Mouse (Mus musculus): Measurements from ENCODE around the gene Cdc14a. TPM values are rescaled to one million over a fixed set of nuclear protein-coding genes. Genes with fewer than 3 reads are reported as not detected.

Cdc14a gene
- polyA plus RNA-seq, 1 experiment from 2014 or later, result 15.3 TPM

GRCm38 (mm10) chr3:116441518-116442205 lies 17.8 kb upstream of the Cdc14a start:
- WGBS, result 92% methylated on average over 15 of the region's 15 CpGs
- Histone ChIP-seq H3K27me3 (ENCODE audit: control insufficient read depth, insufficient read depth, low read length) (no peaks in the 10 kb centered on the region), H3K9ac (replicated peaks; ENCODE audit: low read length) (no peak overlapping the region), H3K4me3 (ENCODE audit: low read depth, low read length) (no peak overlapping the region), H3K27ac (replicated peaks; ENCODE audit: low read depth, low read length) (no peak overlapping the region), H3K4me1 (ENCODE audit: control insufficient read depth, insufficient read depth, low read length) (no peaks in the 10 kb centered on the region), H3K9me3 (replicated peaks; ENCODE audit: control insufficient read depth, low read length) (no peaks in the 10 kb centered on the region), H3K36me3 (replicated peaks; ENCODE audit: control insufficient read depth, insufficient read depth, low read depth, low read length) (no peaks in the 10 kb centered on the region), H3K4me2 (ENCODE audit: low read depth, low read length) (no peak overlapping the region)
- ATAC-seq (replicated peaks; ENCODE audit: insufficient number of reproducible peaks, low FRiP score, low TSS enrichment, low read depth) (no peak), DNase-seq (ENCODE audit: low spot score) (no peak)

GRCm38 (mm10) chr3:116440066-116440997 lies 16.5 kb upstream of the Cdc14a start:
- Histone ChIP-seq H3K4me2 (ENCODE audit: low read depth, low read length) (no peak overlapping the region), H3K9me3 (replicated peaks; ENCODE audit: control insufficient read depth, low read length) (no peaks in the 10 kb centered on the region), H3K4me3 (ENCODE audit: low read depth, low read length) (no peak overlapping the region), H3K9ac (replicated peaks; ENCODE audit: low read length) (no peak overlapping the region), H3K36me3 (replicated peaks; ENCODE audit: control insufficient read depth, insufficient read depth, low read depth, low read length) (no peaks in the 10 kb centered on the region), H3K27me3 (ENCODE audit: control insufficient read depth, insufficient read depth, low read length) (no peaks in the 10 kb centered on the region), H3K27ac (replicated peaks; ENCODE audit: low read depth, low read length) (no peak overlapping the region), H3K4me1 (ENCODE audit: control insufficient read depth, insufficient read depth, low read length) (no peaks in the 10 kb centered on the region)
- DNase-seq (ENCODE audit: low spot score), result no peak
- ATAC-seq (replicated peaks; ENCODE audit: insufficient number of reproducible peaks, low FRiP score, low TSS enrichment, low read depth), result no peak
- WGBS, result 66% methylated on average over 8 of the region's 8 CpGs

- no peaks in the 10 kb centered on the region for H3K9me3 ChIP-seq (replicated peaks; ENCODE audit: control insufficient read depth, low read length)
- H3K27ac ChIP-seq (replicated peaks; ENCODE audit: low read depth, low read length), result no peak overlapping the region
- no peak overlapping the region for H3K4me3 ChIP-seq (ENCODE audit: low read depth, low read length)
- WGBS, result 87% methylated on average over 9 of the region's 9 CpGs
- no peaks in the 10 kb centered on the region for H3K36me3 ChIP-seq (replicated peaks; ENCODE audit: control insufficient read depth, insufficient read depth, low read depth, low read length)
- no peak overlapping the region for H3K9ac ChIP-seq (replicated peaks; ENCODE audit: low read length)
- H3K4me2 ChIP-seq (ENCODE audit: low read depth, low read length), result no peak overlapping the region
- DNase-seq (ENCODE audit: low spot score) (no peak), ATAC-seq (replicated peaks; ENCODE audit: insufficient number of reproducible peaks, low FRiP score, low TSS enrichment, low read depth) (no peak)
- H3K4me1 ChIP-seq (ENCODE audit: control insufficient read depth, insufficient read depth, low read length), result no peaks in the 10 kb centered on the region; the same call in 1 of the 2 replicates
- H3K27me3 ChIP-seq (ENCODE audit: control insufficient read depth, insufficient read depth, low read length), result no peaks in the 10 kb centered on the region
Observed at GRCm38 (mm10) chr3:116436811-116437601, 13.2 kb upstream of the Cdc14a start.

- Histone ChIP-seq H3K4me3 (ENCODE audit: low read depth, low read length) (no peak overlapping the region), H3K27ac (replicated peaks; ENCODE audit: low read depth, low read length) (no peak overlapping the region), H3K36me3 (replicated peaks; ENCODE audit: control insufficient read depth, insufficient read depth, low read depth, low read length) (no peaks in the 10 kb centered on the region), H3K27me3 (ENCODE audit: control insufficient read depth, insufficient read depth, low read length) (no peaks in the 10 kb centered on the region), H3K9ac (replicated peaks; ENCODE audit: low read length) (no peak overlapping the region), H3K9me3 (replicated peaks; ENCODE audit: control insufficient read depth, low read length) (no peaks in the 10 kb centered on the region), H3K4me1 (ENCODE audit: control insufficient read depth, insufficient read depth, low read length) (no peaks in the 10 kb centered on the region; the same call in 1 of the 2 replicates), H3K4me2 (ENCODE audit: low read depth, low read length) (no peak overlapping the region)
- WGBS, result 77% methylated on average over 3 of the region's 3 CpGs
- ATAC-seq (replicated peaks; ENCODE audit: insufficient number of reproducible peaks, low FRiP score, low TSS enrichment, low read depth) (no peak), DNase-seq (ENCODE audit: low spot score) (no peak)
Observed at GRCm38 (mm10) chr3:116436113-116436512, 12.3 kb upstream of the Cdc14a start.

GRCm38 (mm10) chr3:116434757-116435156 lies 10.9 kb upstream of the Cdc14a start:
- DNase-seq (ENCODE audit: low spot score) (no peak), ATAC-seq (replicated peaks; ENCODE audit: insufficient number of reproducible peaks, low FRiP score, low TSS enrichment, low read depth) (no peak)
- WGBS, result 87% methylated on average over 2 of the region's 3 CpGs
- no peaks in the 10 kb centered on the region for H3K9me3 ChIP-seq (replicated peaks; ENCODE audit: control insufficient read depth, low read length)
- no peaks in the 10 kb centered on the region for H3K27me3 ChIP-seq (ENCODE audit: control insufficient read depth, insufficient read depth, low read length)
- H3K9ac ChIP-seq (replicated peaks; ENCODE audit: low read length), result no peak overlapping the region
- H3K4me1 ChIP-seq (ENCODE audit: control insufficient read depth, insufficient read depth, low read length), result no peaks in the 10 kb centered on the region; the same call in 1 of the 2 replicates
- H3K4me3 ChIP-seq (ENCODE audit: low read depth, low read length), result no peak overlapping the region
- no peak overlapping the region for H3K27ac ChIP-seq (replicated peaks; ENCODE audit: low read depth, low read length)
- H3K36me3 ChIP-seq (replicated peaks; ENCODE audit: control insufficient read depth, insufficient read depth, low read depth, low read length), result no peaks in the 10 kb centered on the region
- H3K4me2 ChIP-seq (ENCODE audit: low read depth, low read length), result no peak overlapping the region

DNA sequence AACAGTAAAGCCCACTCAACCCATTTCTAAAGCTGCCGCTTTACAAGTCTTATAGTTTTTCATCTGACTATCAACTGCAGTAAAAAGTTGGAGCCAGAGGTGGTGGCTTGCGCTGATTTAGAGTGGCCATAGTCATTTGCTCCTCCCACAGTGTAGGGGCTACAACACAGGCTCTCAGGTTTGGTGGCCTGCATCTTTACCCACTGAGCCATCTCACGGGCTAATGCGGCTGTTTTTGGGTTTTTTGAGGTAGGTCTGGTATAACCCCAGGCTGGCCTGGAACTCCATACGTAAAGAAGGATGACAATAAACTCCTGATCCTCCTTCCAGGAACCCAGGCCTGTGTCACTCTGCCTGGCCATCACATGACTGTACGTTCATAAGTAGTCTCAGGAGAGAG lies 2.1 kb upstream of the Cdc14a start:
- peaks cover 3% of the 10 kb centered on the region; the same call in 1 of the 2 replicates for H3K4me1 ChIP-seq (ENCODE audit: control insufficient read depth, insufficient read depth, low read length)
- ATAC-seq (replicated peaks; ENCODE audit: insufficient number of reproducible peaks, low FRiP score, low TSS enrichment, low read depth), result no peak
- H3K36me3 ChIP-seq (replicated peaks; ENCODE audit: control insufficient read depth, insufficient read depth, low read depth, low read length), result no peaks in the 10 kb centered on the region
- no peaks in the 10 kb centered on the region for H3K9me3 ChIP-seq (replicated peaks; ENCODE audit: control insufficient read depth, low read length)
- H3K9ac ChIP-seq (replicated peaks; ENCODE audit: low read length), result no peak overlapping the region
- DNase-seq (ENCODE audit: low spot score), result no peak
- no peaks in the 10 kb centered on the region for H3K27me3 ChIP-seq (ENCODE audit: control insufficient read depth, insufficient read depth, low read length)
- no peak overlapping the region for H3K4me3 ChIP-seq (ENCODE audit: low read depth, low read length)
- H3K27ac ChIP-seq (replicated peaks; ENCODE audit: low read depth, low read length), result no peak overlapping the region
- H3K4me2 ChIP-seq (ENCODE audit: low read depth, low read length), result no peak overlapping the region
- WGBS, result 94% methylated on average over 6 of the region's 6 CpGs

GRCm38 (mm10) chr3:116424973-116425284 lies 1.1 kb upstream of the Cdc14a start:
- peak; percentile 49 for ATAC-seq (replicated peaks; ENCODE audit: insufficient number of reproducible peaks, low FRiP score, low TSS enrichment, low read depth)
- peak overlapping the region; percentile 91 for H3K9ac ChIP-seq (replicated peaks; ENCODE audit: low read length)
- H3K27ac ChIP-seq (replicated peaks; ENCODE audit: low read depth, low read length), result peak overlapping the region; percentile 91
- H3K4me3 ChIP-seq (ENCODE audit: low read depth, low read length), result peak overlapping the region; percentile 93
- no peaks in the 10 kb centered on the region for H3K36me3 ChIP-seq (replicated peaks; ENCODE audit: control insufficient read depth, insufficient read depth, low read depth, low read length)
- H3K4me2 ChIP-seq (ENCODE audit: low read depth, low read length), result peak overlapping the region; percentile 74
- H3K4me1 ChIP-seq (ENCODE audit: control insufficient read depth, insufficient read depth, low read length), result peaks cover 3% of the 10 kb centered on the region; the same call in 1 of the 2 replicates
- no peaks in the 10 kb centered on the region for H3K9me3 ChIP-seq (replicated peaks; ENCODE audit: control insufficient read depth, low read length)
- 0% methylated on average over 11 of the region's 11 CpGs for WGBS
- H3K27me3 ChIP-seq (ENCODE audit: control insufficient read depth, insufficient read depth, low read length), result no peaks in the 10 kb centered on the region
- peak; percentile 95 for DNase-seq (ENCODE audit: low spot score)
